Mouse (Mus musculus): ENCODE data around the gene D930007J09Rik. TPM values are rescaled to one million over a fixed set of nuclear protein-coding genes. Genes with fewer than 3 reads are reported as not detected.

Gene D930007J09Rik
- polyA plus RNA-seq, 1 experiment from 2014 or later = not detected

- Histone ChIP-seq H3K9ac (ENCODE audit: low read depth, low read length) (no peak overlapping the region), H3K27me3 (ENCODE audit: control insufficient read depth, insufficient read depth, low read length) (no peaks in the 10 kb centered on the region), H3K4me1 (ENCODE audit: control insufficient read depth, insufficient read depth, low read length) (no peaks in the 10 kb centered on the region), H3K4me3 (ENCODE audit: low read depth, low read length) (no peak overlapping the region), H3K9me3 (replicated peaks; ENCODE audit: control insufficient read depth, low read length) (no peaks in the 10 kb centered on the region), H3K4me2 (no peak overlapping the region), H3K27ac (ENCODE audit: low read depth, low read length) (no peak overlapping the region), H3K36me3 (ENCODE audit: control insufficient read depth, insufficient read depth, low read length) (no peaks in the 10 kb centered on the region)
- WGBS (ENCODE audit: insufficient replicate concordance) = 38% methylated on average over 1 of the region's 1 CpGs
- ATAC-seq (replicated peaks; ENCODE audit: insufficient number of reproducible peaks, low FRiP score, low TSS enrichment) = no peak
Measured at GRCm38 (mm10) chr13:32839314-32839713, 36.7 kb upstream of the D930007J09Rik start.

DNA sequence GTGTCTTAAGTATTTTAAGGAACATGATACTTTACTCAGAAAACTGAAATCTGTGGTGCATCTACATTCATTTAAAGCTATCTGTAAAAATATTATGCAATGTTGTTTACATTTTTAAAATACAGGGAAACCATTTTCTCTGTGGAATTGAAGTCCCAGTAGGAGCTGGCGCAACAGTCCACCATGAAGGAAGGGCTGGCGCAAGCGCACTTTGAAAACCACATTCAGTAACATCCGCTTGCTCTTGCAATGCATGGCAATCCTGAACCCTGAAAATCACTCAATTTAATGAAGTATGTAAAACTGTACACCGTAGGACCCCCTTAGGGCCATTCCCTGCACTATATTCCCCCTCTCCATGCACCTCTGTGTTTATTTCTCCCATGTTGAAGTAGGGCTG, 31.9 kb upstream of the D930007J09Rik start:
- Histone ChIP-seq H3K4me3 (ENCODE audit: low read depth, low read length) (no peak overlapping the region), H3K4me1 (ENCODE audit: control insufficient read depth, insufficient read depth, low read length) (no peaks in the 10 kb centered on the region), H3K36me3 (ENCODE audit: control insufficient read depth, insufficient read depth, low read length) (no peaks in the 10 kb centered on the region), H3K27ac (ENCODE audit: low read depth, low read length) (no peak overlapping the region), H3K4me2 (no peak overlapping the region), H3K9me3 (replicated peaks; ENCODE audit: control insufficient read depth, low read length) (no peaks in the 10 kb centered on the region), H3K27me3 (ENCODE audit: control insufficient read depth, insufficient read depth, low read length) (no peaks in the 10 kb centered on the region), H3K9ac (ENCODE audit: low read depth, low read length) (no peak overlapping the region)
- ATAC-seq (replicated peaks; ENCODE audit: insufficient number of reproducible peaks, low FRiP score, low TSS enrichment) = no peak
- 87% methylated on average over 5 of the region's 5 CpGs for WGBS (ENCODE audit: insufficient replicate concordance)

GRCm38 (mm10) chr13:32833237-32833636, 30.6 kb upstream of the D930007J09Rik start:
- H3K27me3 ChIP-seq (ENCODE audit: control insufficient read depth, insufficient read depth, low read length) = no peaks in the 10 kb centered on the region
- WGBS (ENCODE audit: insufficient replicate concordance) = 64% methylated on average over 6 of the region's 6 CpGs
- no peaks in the 10 kb centered on the region for H3K36me3 ChIP-seq (ENCODE audit: control insufficient read depth, insufficient read depth, low read length)
- no peak overlapping the region for H3K4me3 ChIP-seq (ENCODE audit: low read depth, low read length)
- ATAC-seq (replicated peaks; ENCODE audit: insufficient number of reproducible peaks, low FRiP score, low TSS enrichment) = no peak
- no peak overlapping the region for H3K27ac ChIP-seq (ENCODE audit: low read depth, low read length)
- H3K4me2 ChIP-seq = no peak overlapping the region
- no peaks in the 10 kb centered on the region for H3K4me1 ChIP-seq (ENCODE audit: control insufficient read depth, insufficient read depth, low read length)
- H3K9me3 ChIP-seq (replicated peaks; ENCODE audit: control insufficient read depth, low read length) = no peaks in the 10 kb centered on the region
- H3K9ac ChIP-seq (ENCODE audit: low read depth, low read length) = no peak overlapping the region

GRCm38 (mm10) chr13:32832776-32833175, 30.1 kb upstream of the D930007J09Rik start:
- 69% methylated on average over 3 of the region's 3 CpGs for WGBS (ENCODE audit: insufficient replicate concordance)
- H3K9me3 ChIP-seq (replicated peaks; ENCODE audit: control insufficient read depth, low read length) = no peaks in the 10 kb centered on the region
- H3K27ac ChIP-seq (ENCODE audit: low read depth, low read length) = no peak overlapping the region
- ATAC-seq (replicated peaks; ENCODE audit: insufficient number of reproducible peaks, low FRiP score, low TSS enrichment) = no peak
- H3K27me3 ChIP-seq (ENCODE audit: control insufficient read depth, insufficient read depth, low read length) = no peaks in the 10 kb centered on the region
- H3K4me1 ChIP-seq (ENCODE audit: control insufficient read depth, insufficient read depth, low read length) = no peaks in the 10 kb centered on the region
- H3K9ac ChIP-seq (ENCODE audit: low read depth, low read length) = no peak overlapping the region
- no peaks in the 10 kb centered on the region for H3K36me3 ChIP-seq (ENCODE audit: control insufficient read depth, insufficient read depth, low read length)
- no peak overlapping the region for H3K4me2 ChIP-seq
- H3K4me3 ChIP-seq (ENCODE audit: low read depth, low read length) = no peak overlapping the region

DNA sequence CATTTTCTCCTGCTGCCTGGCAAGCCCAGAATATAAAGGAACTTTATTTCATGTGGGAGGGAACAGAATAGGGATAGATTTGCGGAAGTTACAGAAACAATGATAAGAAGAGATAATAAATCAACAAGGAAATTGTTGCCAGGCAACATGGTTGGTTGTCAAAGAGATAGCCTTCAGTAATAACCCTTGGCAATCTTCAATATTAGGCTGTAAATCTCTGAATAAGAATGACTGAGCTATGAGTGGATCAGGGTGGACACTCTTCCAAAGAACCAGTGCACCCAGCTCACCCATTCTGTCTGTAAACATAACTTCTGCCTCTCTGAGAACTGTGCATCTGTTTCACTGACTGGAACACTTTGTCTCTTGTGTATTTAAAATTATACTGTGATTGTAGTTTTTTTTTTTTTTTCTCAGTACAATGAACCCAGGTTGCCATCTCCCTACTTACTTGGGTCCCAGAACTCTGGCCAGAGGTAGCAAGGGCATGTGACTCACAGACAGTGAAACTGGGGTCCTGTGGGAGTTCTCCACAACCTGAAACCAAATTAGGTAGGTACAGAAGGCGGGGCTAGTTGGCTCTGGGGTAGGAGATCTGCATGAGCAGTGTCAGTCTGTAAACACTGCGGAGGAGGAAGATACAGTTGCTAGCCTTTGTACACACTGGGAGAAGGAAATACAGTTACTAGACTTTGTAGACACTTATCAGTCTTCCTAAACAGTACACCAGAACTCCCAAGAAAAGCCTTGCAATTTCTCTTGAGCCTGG, 29.0 kb upstream of the D930007J09Rik start:
- ATAC-seq (replicated peaks; ENCODE audit: insufficient number of reproducible peaks, low FRiP score, low TSS enrichment) = no peak
- Histone ChIP-seq H3K4me1 (ENCODE audit: control insufficient read depth, insufficient read depth, low read length) (no peaks in the 10 kb centered on the region), H3K9me3 (replicated peaks; ENCODE audit: control insufficient read depth, low read length) (no peaks in the 10 kb centered on the region), H3K9ac (ENCODE audit: low read depth, low read length) (no peak overlapping the region), H3K27ac (ENCODE audit: low read depth, low read length) (no peak overlapping the region), H3K27me3 (ENCODE audit: control insufficient read depth, insufficient read depth, low read length) (no peaks in the 10 kb centered on the region), H3K4me3 (ENCODE audit: low read depth, low read length) (no peak overlapping the region), H3K36me3 (ENCODE audit: control insufficient read depth, insufficient read depth, low read length) (no peaks in the 10 kb centered on the region), H3K4me2 (no peak overlapping the region)
- 81% methylated on average over 3 of the region's 3 CpGs for WGBS (ENCODE audit: insufficient replicate concordance)

DNA sequence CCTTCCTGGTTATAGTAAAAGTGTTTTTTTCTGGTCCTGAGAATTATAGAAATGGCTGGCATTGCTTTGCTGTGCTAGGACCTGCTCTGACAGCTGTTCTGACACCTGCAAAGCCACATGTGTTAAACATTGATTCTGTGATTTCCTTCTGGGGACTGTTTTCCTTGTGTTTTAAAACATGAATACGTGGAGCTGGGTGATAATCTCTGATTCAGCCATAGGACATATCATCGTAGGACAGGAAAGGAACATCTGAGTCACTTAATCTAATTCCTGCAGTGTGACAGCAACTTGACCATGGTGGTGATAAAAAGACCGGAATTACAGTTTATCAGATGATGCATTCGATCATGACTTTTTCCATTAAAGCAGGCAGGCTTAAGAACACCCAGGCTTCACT, 26.2 kb upstream of the D930007J09Rik start:
- Histone ChIP-seq H3K27me3 (ENCODE audit: control insufficient read depth, insufficient read depth, low read length) (no peaks in the 10 kb centered on the region), H3K4me1 (ENCODE audit: control insufficient read depth, insufficient read depth, low read length) (no peaks in the 10 kb centered on the region), H3K36me3 (ENCODE audit: control insufficient read depth, insufficient read depth, low read length) (no peaks in the 10 kb centered on the region), H3K4me3 (ENCODE audit: low read depth, low read length) (no peak overlapping the region), H3K27ac (ENCODE audit: low read depth, low read length) (no peak overlapping the region), H3K9ac (ENCODE audit: low read depth, low read length) (no peak overlapping the region), H3K4me2 (no peak overlapping the region), H3K9me3 (replicated peaks; ENCODE audit: control insufficient read depth, low read length) (no peaks in the 10 kb centered on the region)
- 61% methylated on average over 4 of the region's 4 CpGs for WGBS (ENCODE audit: insufficient replicate concordance)
- ATAC-seq (replicated peaks; ENCODE audit: insufficient number of reproducible peaks, low FRiP score, low TSS enrichment) = no peak

- no peak for ATAC-seq (replicated peaks; ENCODE audit: insufficient number of reproducible peaks, low FRiP score, low TSS enrichment)
- no peaks in the 10 kb centered on the region for H3K27me3 ChIP-seq (ENCODE audit: control insufficient read depth, insufficient read depth, low read length)
- WGBS (ENCODE audit: insufficient replicate concordance) = 50% methylated on average over 4 of the region's 4 CpGs
Measured at GRCm38 (mm10) chr13:32827951-32828350, 25.3 kb upstream of the D930007J09Rik start.

DNA sequence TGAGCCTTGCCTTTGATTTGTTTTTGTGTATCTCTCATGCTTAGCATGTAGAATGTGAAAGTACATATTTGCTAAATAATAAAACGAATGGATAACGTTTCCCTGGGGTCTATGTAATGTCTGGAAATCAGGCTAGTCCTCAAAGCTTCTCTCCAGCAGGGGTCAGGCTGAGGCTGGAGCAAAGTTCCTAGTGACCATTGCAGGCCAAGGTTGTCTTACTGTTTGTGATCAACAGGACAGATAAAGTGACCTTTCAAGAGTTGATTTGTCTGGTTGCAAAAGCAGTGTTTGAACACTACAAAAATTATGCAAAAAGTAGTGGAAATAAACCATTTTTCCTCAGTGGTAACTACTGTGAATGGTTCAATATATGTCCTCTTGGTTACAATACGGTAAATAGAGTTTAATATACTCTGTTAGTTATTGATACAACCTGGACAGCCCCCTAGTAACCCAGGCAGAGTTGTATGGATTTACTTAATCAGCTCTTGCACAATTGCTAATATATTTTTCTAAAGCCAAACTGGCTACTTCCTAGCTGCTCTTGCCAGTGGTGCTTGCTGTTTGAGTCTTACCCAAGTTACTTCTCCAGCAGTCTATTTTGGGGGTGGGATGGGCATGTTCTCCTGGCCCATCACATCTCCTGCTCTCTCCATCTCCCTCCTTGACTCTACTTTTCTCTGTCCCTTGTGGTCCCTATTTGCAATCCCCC, 24.6 kb upstream of the D930007J09Rik start:
- Histone ChIP-seq H3K36me3 (ENCODE audit: control insufficient read depth, insufficient read depth, low read length) (no peaks in the 10 kb centered on the region), H3K4me2 (no peak overlapping the region), H3K4me3 (ENCODE audit: low read depth, low read length) (no peak overlapping the region), H3K9ac (ENCODE audit: low read depth, low read length) (no peak overlapping the region), H3K4me1 (ENCODE audit: control insufficient read depth, insufficient read depth, low read length) (no peaks in the 10 kb centered on the region), H3K9me3 (replicated peaks; ENCODE audit: control insufficient read depth, low read length) (no peaks in the 10 kb centered on the region), H3K27me3 (ENCODE audit: control insufficient read depth, insufficient read depth, low read length) (no peaks in the 10 kb centered on the region), H3K27ac (ENCODE audit: low read depth, low read length) (no peak overlapping the region)
- ATAC-seq (replicated peaks; ENCODE audit: insufficient number of reproducible peaks, low FRiP score, low TSS enrichment) = no peak
- WGBS (ENCODE audit: insufficient replicate concordance) = 84% methylated on average over 3 of the region's 3 CpGs

More at GRCm38 (mm10) chr13:32827951-32828350, 25.3 kb upstream of the D930007J09Rik start:
- Histone ChIP-seq H3K36me3 (ENCODE audit: control insufficient read depth, insufficient read depth, low read length) (no peaks in the 10 kb centered on the region), H3K9ac (ENCODE audit: low read depth, low read length) (no peak overlapping the region), H3K27ac (ENCODE audit: low read depth, low read length) (no peak overlapping the region), H3K4me3 (ENCODE audit: low read depth, low read length) (no peak overlapping the region), H3K9me3 (replicated peaks; ENCODE audit: control insufficient read depth, low read length) (no peaks in the 10 kb centered on the region), H3K4me1 (ENCODE audit: control insufficient read depth, insufficient read depth, low read length) (no peaks in the 10 kb centered on the region), H3K4me2 (no peak overlapping the region)

All from heart, embryonic 11.5 days (tissue).